Mouse (Mus musculus): ENCODE measurements around the gene Cluap1.
"Not testable (repeated sequence)": the region's sequence is repeated elsewhere in the genome, so short reads cannot be mapped to it uniquely, and the experiment has no call there.

The Cluap1 gene

GRCm38 (mm10) chr16:3934701-3935100, 26.1 kb downstream of the Cluap1 start:
- no peak for DNase-seq (ENCODE audit: low spot score in 2 of 2)

GRCm38 (mm10) chr16:3951141-3951540, 42.5 kb downstream of the Cluap1 start:
- no peak for DNase-seq (ENCODE audit: low spot score in 2 of 2)

- peak in 1 of 2 experiments; percentile 17 for DNase-seq (ENCODE audit: low spot score in 2 of 2)
Measured at GRCm38 (mm10) chr16:3956369-3956768, 47.8 kb downstream of the Cluap1 start.

DNA sequence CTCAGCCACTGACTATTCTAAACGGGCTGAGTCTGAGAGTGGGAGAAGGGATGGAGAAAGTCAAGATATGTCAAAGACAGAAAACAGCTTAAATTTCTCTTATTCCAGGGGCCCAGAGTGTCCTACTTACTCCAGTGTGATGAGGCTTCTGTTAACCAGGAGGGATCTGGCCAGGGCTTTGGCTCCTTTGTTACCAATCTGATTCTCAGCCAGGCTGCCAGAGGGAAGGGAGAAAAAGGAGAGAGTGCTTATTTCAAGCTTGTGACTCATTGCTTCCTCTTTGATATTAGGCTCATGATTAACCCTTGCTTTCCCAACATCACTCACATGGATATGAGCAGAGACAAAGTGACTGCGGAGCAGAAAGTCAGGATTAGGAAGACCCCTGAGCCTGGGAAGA, 50.7 kb downstream of the Cluap1 start:
- DNase-seq (ENCODE audit: low spot score in 2 of 2), result no peak

GRCm38 (mm10) chr16:3964990-3965389, 56.4 kb downstream of the Cluap1 start:
- no peak for DNase-seq (ENCODE audit: low spot score in 2 of 2)

DNA sequence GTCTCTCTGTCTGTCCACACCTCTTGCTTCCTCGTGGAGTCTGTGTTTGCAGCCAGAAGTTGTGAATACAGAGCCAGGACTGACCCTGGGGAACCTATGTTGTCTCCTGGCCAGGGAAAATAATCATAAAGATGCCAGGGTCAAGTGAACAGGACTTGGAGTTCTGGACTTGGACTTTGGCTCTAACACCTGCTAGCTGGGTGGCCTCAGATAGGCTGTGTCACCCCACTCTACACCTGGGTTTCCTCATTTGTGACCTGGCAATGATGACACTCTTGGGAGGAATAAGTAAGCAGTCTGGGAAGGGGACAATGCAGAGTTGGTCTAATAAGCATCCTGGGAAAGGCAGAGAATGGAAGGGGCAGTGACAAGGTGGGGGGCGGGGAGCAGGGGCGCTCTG, 56.9 kb downstream of the Cluap1 start:
- no peak for DNase-seq (ENCODE audit: low spot score in 2 of 2)

DNA sequence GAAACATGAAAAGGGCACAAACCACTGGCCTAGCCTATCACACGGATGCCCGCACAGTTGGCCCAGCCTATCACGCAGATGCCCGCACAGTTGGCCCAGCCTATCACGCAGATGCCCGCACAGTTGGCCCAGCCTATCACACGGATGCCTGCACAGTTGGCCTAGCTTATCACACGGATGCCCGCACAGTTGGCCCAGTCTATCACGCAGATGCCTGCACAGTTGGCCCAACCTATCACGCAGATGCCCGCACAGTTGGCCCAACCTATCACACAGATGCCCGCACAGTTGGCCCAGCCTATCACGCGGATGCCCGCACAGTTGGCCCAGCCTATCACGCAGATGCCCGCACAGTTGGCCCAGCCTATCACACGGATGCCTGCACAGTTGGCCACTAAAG, 65.9 kb downstream of the Cluap1 start:
- not testable (repeated sequence) for DNase-seq (ENCODE audit: low spot score in 2 of 2)

GRCm38 (mm10) chr16:3975658-3976057, 67.1 kb downstream of the Cluap1 start:
- DNase-seq (ENCODE audit: low spot score in 2 of 2), result no peak

GRCm38 (mm10) chr16:3976251-3976671, 67.7 kb downstream of the Cluap1 start, which contains the start of gene Nlrc3:
Gene Nlrc3, minus strand, starts transcription at chr16:3976632.
- no peak for DNase-seq (ENCODE audit: low spot score in 2 of 2)

GRCm38 (mm10) chr16:3976712-3977111, 68.1 kb downstream of the Cluap1 start:
- DNase-seq (ENCODE audit: low spot score in 2 of 2), result no peak

DNA sequence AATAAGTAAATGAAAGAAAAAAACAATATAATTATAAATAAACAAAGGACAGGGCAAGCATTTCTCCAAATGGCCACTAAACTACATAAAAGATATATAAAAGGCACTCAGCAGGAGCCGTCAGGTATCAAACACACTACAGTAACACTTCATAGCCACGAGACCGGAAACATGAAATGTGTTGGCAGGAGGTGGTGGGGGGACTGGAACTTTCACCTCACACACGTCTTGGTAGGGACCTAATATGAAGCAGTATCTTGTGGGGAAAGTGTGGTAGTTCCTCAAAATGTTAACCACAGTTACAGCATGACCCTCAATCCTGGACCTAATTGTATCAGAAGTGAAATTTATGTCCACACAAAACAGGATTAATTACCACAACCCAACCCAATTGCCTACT, 73.6 kb downstream of the Cluap1 start:
- no peak for DNase-seq (ENCODE audit: low spot score in 2 of 2)

DNA sequence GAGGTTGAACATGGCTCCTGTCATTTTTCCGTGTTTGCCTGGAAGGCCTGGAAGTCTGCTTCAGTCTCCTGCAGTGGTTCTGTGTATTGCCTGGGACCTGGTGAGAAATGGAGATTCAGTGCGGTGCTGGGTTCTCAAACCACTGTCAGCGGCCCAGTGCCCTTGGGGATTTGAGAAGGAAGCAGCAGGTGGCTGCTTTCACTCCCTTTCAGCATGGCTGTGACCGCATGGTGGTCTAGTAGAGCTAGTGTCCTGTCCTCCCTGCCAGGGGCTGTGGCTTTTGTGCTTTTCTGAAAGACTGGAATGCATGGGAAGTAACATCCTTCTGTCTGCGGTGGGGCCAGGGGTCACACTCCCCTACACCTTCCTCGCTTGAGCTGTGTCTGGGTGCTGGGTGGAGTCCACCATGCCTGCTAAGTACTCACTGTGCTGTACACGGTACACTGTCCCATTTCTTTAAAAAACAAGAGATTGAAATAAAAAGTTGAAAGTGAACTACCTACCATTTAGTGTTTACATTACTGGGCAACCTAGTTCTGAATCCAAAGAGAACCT, 74.6 kb downstream of the Cluap1 start:
- no peak for DNase-seq (ENCODE audit: low spot score in 2 of 2)

GRCm38 (mm10) chr16:3988410-3988809, 79.8 kb downstream of the Cluap1 start:
- DNase-seq (ENCODE audit: low spot score in 2 of 2), result no peak
